Mouse (Mus musculus) kidney, adult 2 months (tissue): ENCODE results near the gene Mei1.
A peak's percentile ranks its signal among the peaks of the same experiment; 100 is the strongest.

Experiments
- CTCF ChIP-seq: fragments of 200-500 bp; conservative IDR thresholded peaks from 2 replicates; pipeline ENCODE4 v1.5.1; 2011; ENCODE audit warnings: low read depth, mild to moderate bottlenecking, control low read depth, low read length, moderate library complexity, mixed read lengths; ENCODE audit not compliant: insufficient read depth, insufficient read length
- POLR2A ChIP-seq: fragments of 200-500 bp; IDR thresholded peaks from one replicate; pipeline ENCODE4 v1.6.1; 2011; ENCODE audit warnings: low read depth, low read length, control low read depth

DNA sequence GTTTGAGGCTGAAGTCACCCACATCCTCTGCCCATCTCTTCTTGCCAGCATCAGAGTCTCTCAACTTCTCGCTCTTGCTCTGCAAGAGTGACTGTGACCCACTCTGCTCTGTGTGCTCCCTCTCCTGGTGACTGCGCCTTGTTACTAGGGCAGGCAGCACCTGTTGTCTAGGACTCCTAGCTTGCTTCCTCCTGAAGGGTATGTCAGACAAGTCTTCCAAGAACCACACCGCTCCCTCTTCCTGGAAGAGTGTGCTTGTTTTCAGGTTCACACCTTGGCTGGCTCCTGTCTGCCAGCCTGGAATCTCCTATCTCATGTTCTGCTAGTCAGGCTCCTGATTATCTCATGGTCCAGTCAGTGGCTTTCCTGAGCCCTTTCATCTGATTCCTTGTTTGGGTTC lies 70.6 kb downstream of the Mei1 start:
- TF ChIP-seq CTCF, result 0 out of 2 replicates have a peak, but pooled peaks have one; percentile 16
- TF ChIP-seq POLR2A, result no peak
